Mouse (Mus musculus): ENCODE measurements around the gene Trpd52l3. TPM values are rescaled to one million over a fixed set of nuclear protein-coding genes. Genes with fewer than 3 reads are reported as not detected.

Trpd52l3 gene
- polyA plus RNA-seq, 1 experiment from 2014 or later, result not detected

- H3K27ac ChIP-seq (ENCODE audit: low read length), result no peak overlapping the region
- H3K4me1 ChIP-seq (ENCODE audit: control insufficient read depth, insufficient read depth, low read length), result peaks cover 16% of the 10 kb centered on the region; the same call in 1 of the 2 replicates
- H3K9me3 ChIP-seq (ENCODE audit: control insufficient read depth, low read depth, low read length), result no peaks in the 10 kb centered on the region
- 64% methylated on average over 3 of the region's 3 CpGs for WGBS
- H3K27me3 ChIP-seq (ENCODE audit: control insufficient read depth, insufficient read depth, low read length), result no peaks in the 10 kb centered on the region
- peak overlapping the region; percentile 100; the same call in 1 of the 2 replicates for H3K9ac ChIP-seq (replicated peaks; ENCODE audit: low read depth, low read length)
- H3K4me2 ChIP-seq (replicated peaks; ENCODE audit: low read depth, low read length), result peak overlapping the region; percentile 73
- H3K4me3 ChIP-seq (ENCODE audit: low read depth, low read length), result peak overlapping the region; percentile 99
- ATAC-seq (ENCODE audit: insufficient number of reproducible peaks, insufficient read depth, low FRiP score, low read depth), result no peak
- no peaks in the 10 kb centered on the region; the same call in 1 of the 2 replicates for H3K36me3 ChIP-seq (ENCODE audit: control insufficient read depth, insufficient read depth, low read length)
These were observed 28.6 kb downstream of the Trpd52l3 start for GRCm38 (mm10) chr19:30032206-30032605.

- no peak overlapping the region for H3K4me3 ChIP-seq (ENCODE audit: low read depth, low read length)
- 58% methylated on average over 3 of the region's 3 CpGs for WGBS
- no peaks in the 10 kb centered on the region for H3K27me3 ChIP-seq (ENCODE audit: control insufficient read depth, insufficient read depth, low read length)
- no peak overlapping the region for H3K4me2 ChIP-seq (replicated peaks; ENCODE audit: low read depth, low read length)
- no peak overlapping the region for H3K9ac ChIP-seq (replicated peaks; ENCODE audit: low read depth, low read length)
- no peak overlapping the region for H3K27ac ChIP-seq (ENCODE audit: low read length)
- H3K9me3 ChIP-seq (ENCODE audit: control insufficient read depth, low read depth, low read length), result no peaks in the 10 kb centered on the region
- no peaks in the 10 kb centered on the region; the same call in 1 of the 2 replicates for H3K36me3 ChIP-seq (ENCODE audit: control insufficient read depth, insufficient read depth, low read length)
- H3K4me1 ChIP-seq (ENCODE audit: control insufficient read depth, insufficient read depth, low read length), result peaks cover 16% of the 10 kb centered on the region; the same call in 1 of the 2 replicates
- ATAC-seq (ENCODE audit: insufficient number of reproducible peaks, insufficient read depth, low FRiP score, low read depth), result no peak
These were observed 31.8 kb downstream of the Trpd52l3 start for GRCm38 (mm10) chr19:30035361-30035760.

GRCm38 (mm10) chr19:30043691-30044090 is 40.1 kb downstream of the Trpd52l3 start:
- Histone ChIP-seq H3K36me3 (ENCODE audit: control insufficient read depth, insufficient read depth, low read length) (peaks cover 17% of the 10 kb centered on the region; the same call in 1 of the 2 replicates), H3K4me3 (ENCODE audit: low read depth, low read length) (no peak overlapping the region), H3K9ac (replicated peaks; ENCODE audit: low read depth, low read length) (no peak overlapping the region), H3K27me3 (ENCODE audit: control insufficient read depth, insufficient read depth, low read length) (no peaks in the 10 kb centered on the region), H3K27ac (ENCODE audit: low read length) (no peak overlapping the region), H3K9me3 (ENCODE audit: control insufficient read depth, low read depth, low read length) (no peaks in the 10 kb centered on the region), H3K4me1 (ENCODE audit: control insufficient read depth, insufficient read depth, low read length) (no peaks in the 10 kb centered on the region), H3K4me2 (replicated peaks; ENCODE audit: low read depth, low read length) (no peak overlapping the region)
- no peak for ATAC-seq (ENCODE audit: insufficient number of reproducible peaks, insufficient read depth, low FRiP score, low read depth)
- 92% methylated on average over 2 of the region's 2 CpGs for WGBS

GRCm38 (mm10) chr19:30044630-30045029 is 41.0 kb downstream of the Trpd52l3 start:
- Histone ChIP-seq H3K4me2 (replicated peaks; ENCODE audit: low read depth, low read length) (no peak overlapping the region), H3K9ac (replicated peaks; ENCODE audit: low read depth, low read length) (no peak overlapping the region), H3K27ac (ENCODE audit: low read length) (no peak overlapping the region), H3K9me3 (ENCODE audit: control insufficient read depth, low read depth, low read length) (no peaks in the 10 kb centered on the region), H3K4me1 (ENCODE audit: control insufficient read depth, insufficient read depth, low read length) (no peaks in the 10 kb centered on the region), H3K27me3 (ENCODE audit: control insufficient read depth, insufficient read depth, low read length) (no peaks in the 10 kb centered on the region), H3K36me3 (ENCODE audit: control insufficient read depth, insufficient read depth, low read length) (peaks cover 17% of the 10 kb centered on the region; the same call in 1 of the 2 replicates), H3K4me3 (ENCODE audit: low read depth, low read length) (no peak overlapping the region)
- no peak for ATAC-seq (ENCODE audit: insufficient number of reproducible peaks, insufficient read depth, low FRiP score, low read depth)
- WGBS, result 92% methylated on average over 1 of the region's 1 CpGs

GRCm38 (mm10) chr19:30045857-30046256 is 42.3 kb downstream of the Trpd52l3 start:
- H3K9ac ChIP-seq (replicated peaks; ENCODE audit: low read depth, low read length), result no peak overlapping the region
- H3K4me3 ChIP-seq (ENCODE audit: low read depth, low read length), result no peak overlapping the region
- no peaks in the 10 kb centered on the region for H3K9me3 ChIP-seq (ENCODE audit: control insufficient read depth, low read depth, low read length)
- H3K27ac ChIP-seq (ENCODE audit: low read length), result no peak overlapping the region
- H3K36me3 ChIP-seq (ENCODE audit: control insufficient read depth, insufficient read depth, low read length), result peaks cover 17% of the 10 kb centered on the region; the same call in 1 of the 2 replicates
- no peaks in the 10 kb centered on the region for H3K27me3 ChIP-seq (ENCODE audit: control insufficient read depth, insufficient read depth, low read length)
- no peaks in the 10 kb centered on the region for H3K4me1 ChIP-seq (ENCODE audit: control insufficient read depth, insufficient read depth, low read length)
- ATAC-seq (ENCODE audit: insufficient number of reproducible peaks, insufficient read depth, low FRiP score, low read depth), result no peak
- WGBS, result 59% methylated on average over 1 of the region's 1 CpGs
- no peak overlapping the region for H3K4me2 ChIP-seq (replicated peaks; ENCODE audit: low read depth, low read length)

GRCm38 (mm10) chr19:30050584-30050983 is 47.0 kb downstream of the Trpd52l3 start:
- ATAC-seq (ENCODE audit: insufficient number of reproducible peaks, insufficient read depth, low FRiP score, low read depth), result no peak
- no peaks in the 10 kb centered on the region for H3K9me3 ChIP-seq (ENCODE audit: control insufficient read depth, low read depth, low read length)
- 80% methylated on average over 2 of the region's 2 CpGs for WGBS

GRCm38 (mm10) chr19:30051479-30051878 is 47.9 kb downstream of the Trpd52l3 start:
- ATAC-seq (ENCODE audit: insufficient number of reproducible peaks, insufficient read depth, low FRiP score, low read depth), result no peak
- Histone ChIP-seq H3K4me1 (ENCODE audit: control insufficient read depth, insufficient read depth, low read length) (no peaks in the 10 kb centered on the region), H3K9ac (replicated peaks; ENCODE audit: low read depth, low read length) (no peak overlapping the region), H3K27ac (ENCODE audit: low read length) (no peak overlapping the region), H3K36me3 (ENCODE audit: control insufficient read depth, insufficient read depth, low read length) (peaks cover 6% of the 10 kb centered on the region; the same call in 1 of the 2 replicates), H3K4me2 (replicated peaks; ENCODE audit: low read depth, low read length) (no peak overlapping the region), H3K27me3 (ENCODE audit: control insufficient read depth, insufficient read depth, low read length) (no peaks in the 10 kb centered on the region), H3K4me3 (ENCODE audit: low read depth, low read length) (no peak overlapping the region), H3K9me3 (ENCODE audit: control insufficient read depth, low read depth, low read length) (no peaks in the 10 kb centered on the region)
- WGBS, result 90% methylated on average over 3 of the region's 3 CpGs

More at GRCm38 (mm10) chr19:30050584-30050983, 47.0 kb downstream of the Trpd52l3 start:
- Histone ChIP-seq H3K36me3 (ENCODE audit: control insufficient read depth, insufficient read depth, low read length) (peaks cover 6% of the 10 kb centered on the region; the same call in 1 of the 2 replicates), H3K4me2 (replicated peaks; ENCODE audit: low read depth, low read length) (no peak overlapping the region), H3K4me3 (ENCODE audit: low read depth, low read length) (no peak overlapping the region), H3K27me3 (ENCODE audit: control insufficient read depth, insufficient read depth, low read length) (no peaks in the 10 kb centered on the region), H3K27ac (ENCODE audit: low read length) (no peak overlapping the region), H3K4me1 (ENCODE audit: control insufficient read depth, insufficient read depth, low read length) (no peaks in the 10 kb centered on the region), H3K9ac (replicated peaks; ENCODE audit: low read depth, low read length) (no peak overlapping the region)

- 86% methylated on average over 2 of the region's 2 CpGs for WGBS
- H3K27ac ChIP-seq (ENCODE audit: low read length), result no peak overlapping the region
These were observed 50.6 kb downstream of the Trpd52l3 start for GRCm38 (mm10) chr19:30054218-30054617.

More at GRCm38 (mm10) chr19:30054218-30054617, 50.6 kb downstream of the Trpd52l3 start:
- no peaks in the 10 kb centered on the region for H3K9me3 ChIP-seq (ENCODE audit: control insufficient read depth, low read depth, low read length)
- no peak for ATAC-seq (ENCODE audit: insufficient number of reproducible peaks, insufficient read depth, low FRiP score, low read depth)
- H3K4me1 ChIP-seq (ENCODE audit: control insufficient read depth, insufficient read depth, low read length), result no peaks in the 10 kb centered on the region
- peaks cover 2% of the 10 kb centered on the region; the same call in 1 of the 2 replicates for H3K36me3 ChIP-seq (ENCODE audit: control insufficient read depth, insufficient read depth, low read length)
- no peak overlapping the region for H3K9ac ChIP-seq (replicated peaks; ENCODE audit: low read depth, low read length)
- H3K27me3 ChIP-seq (ENCODE audit: control insufficient read depth, insufficient read depth, low read length), result no peaks in the 10 kb centered on the region
- no peak overlapping the region for H3K4me2 ChIP-seq (replicated peaks; ENCODE audit: low read depth, low read length)
- H3K4me3 ChIP-seq (ENCODE audit: low read depth, low read length), result no peak overlapping the region
